ENCODE assay signal across 12 mouse cellular contexts in the genomic region with DNA sequence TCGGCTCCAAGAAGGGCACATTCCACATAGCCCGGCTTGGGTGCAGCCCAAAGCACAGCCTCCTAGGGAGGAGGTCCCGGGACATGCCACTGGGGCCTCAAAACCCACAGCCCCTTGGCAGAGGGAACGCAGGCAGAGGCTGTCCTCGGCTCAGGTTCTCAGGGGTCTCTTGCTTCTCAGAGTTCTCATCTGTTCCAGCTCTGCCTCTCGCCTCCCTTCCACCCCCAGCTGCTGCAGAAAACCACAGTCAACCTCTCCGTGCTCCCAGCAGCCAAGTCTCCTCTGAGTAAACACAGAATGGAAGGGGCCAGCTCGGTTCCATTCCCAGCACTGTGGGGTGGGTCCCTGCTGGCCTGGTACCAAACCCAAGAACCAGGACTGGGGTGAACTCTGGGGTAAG. TPM values are rescaled to one million over a fixed set of nuclear protein-coding genes. Genes with fewer than 3 reads are reported as not detected.
DNase-seq lines count a peak whose midpoint lies in the region; ATAC-seq and TF ChIP-seq lines count a peak whose summit lies in the region.
"Had no signal": no experiment of that assay in that cellular context is flagged by ENCODE, and none has a peak within 500 bp of the region (broad histone marks: within the 10 kb centered on the region; RNA-seq: fewer than 3 reads in every experiment).

No protein-coding gene starts in this region.

- no peak for DNase-seq in forebrain, postnatal 0 days
- DNase-seq in kidney, postnatal 4 days, result peak; percentile 42 to 54
- no peak for DNase-seq in kidney, adult 11 months
- DNase-seq in gastrocnemius, postnatal 14 days, result peak; percentile 27
- no peak for DNase-seq in B cell, adult 2 months
- DNase-seq in adrenal gland, postnatal 10 days, result no peak
- DNase-seq: adrenal gland, postnatal 25 days; kidney, adult 2 months; liver, embryonic 13.5 days had no signal

- H3ac ChIP-seq in myocyte (ENCODE audit: control insufficient read depth, insufficient read length), result no peak overlapping the region

- intact Hi-C loops in gastrocnemius, postnatal 14 days (cut with DNase I; ENCODE audit: low total_unique reads), result no loop called here

- no peaks in the 10 kb centered on the region for H3K36me3 ChIP-seq in forebrain, embryonic 15.5 days
- H3K36me3 ChIP-seq in forebrain, postnatal 0 days (ENCODE audit: insufficient read depth), result no peaks in the 10 kb centered on the region
- no peaks in the 10 kb centered on the region for H3K36me3 ChIP-seq in myocyte (ENCODE audit: control insufficient read depth, insufficient read depth)
- H3K36me3 ChIP-seq: liver, embryonic 13.5 days had no signal

- H3K79me2 ChIP-seq in myocyte (ENCODE audit: control insufficient read depth, insufficient read depth), result no peaks in the 10 kb centered on the region

- no peak overlapping the region for H3K4me3 ChIP-seq in forebrain, embryonic 15.5 days
- no peak overlapping the region for H3K4me3 ChIP-seq in forebrain, postnatal 0 days (ENCODE audit: low read depth, low read length)
- H3K4me3 ChIP-seq in myocyte, result no peak overlapping the region
- H3K4me3 ChIP-seq: liver, embryonic 13.5 days had no signal

- no peak for ATAC-seq in forebrain, embryonic 15.5 days (replicated peaks)
- no peak for ATAC-seq in forebrain, postnatal 0 days

- WGBS in forebrain, embryonic 15.5 days, result 58% methylated on average over 8 of the region's 8 CpGs
- 48% methylated on average over 8 of the region's 8 CpGs for WGBS in forebrain, postnatal 0 days

- TF ChIP-seq CTCF in forebrain, postnatal 0 days (IDR thresholded peaks at IDR 0.05; ENCODE audit: low read depth), result no peak

- H3K27ac ChIP-seq in forebrain, embryonic 15.5 days (replicated peaks), result peak overlapping the region; percentile 61; the same call in 1 of the 2 replicates
- no peak overlapping the region for H3K27ac ChIP-seq in forebrain, postnatal 0 days (ENCODE audit: low read depth, low read length)
- H3K27ac ChIP-seq: liver, embryonic 13.5 days had no signal

- no peak overlapping the region for H3K9ac ChIP-seq in forebrain, embryonic 15.5 days (replicated peaks)
- no peak overlapping the region for H3K9ac ChIP-seq in forebrain, postnatal 0 days
- H3K9ac ChIP-seq: liver, embryonic 13.5 days had no signal

- no peak for TF ChIP-seq POLR2A in myocyte (IDR thresholded peaks at IDR 0.05; ENCODE audit: insufficient read length, low read depth)

- no peaks in the 10 kb centered on the region for H3K27me3 ChIP-seq in forebrain, embryonic 15.5 days
- H3K27me3 ChIP-seq in forebrain, postnatal 0 days (ENCODE audit: insufficient read depth, low read length), result no peaks in the 10 kb centered on the region
- H3K27me3 ChIP-seq in myocyte (ENCODE audit: control insufficient read depth, insufficient read depth, insufficient read length), result no peaks in the 10 kb centered on the region

- no peaks in the 10 kb centered on the region for H3K9me3 ChIP-seq in forebrain, embryonic 15.5 days
- H3K9me3 ChIP-seq in forebrain, postnatal 0 days (ENCODE audit: low read length), result no peaks in the 10 kb centered on the region
- H3K9me3 ChIP-seq: liver, embryonic 13.5 days had no signal

- H3K4me1 ChIP-seq in forebrain, embryonic 15.5 days, result peaks cover 10% of the 10 kb centered on the region
- H3K4me1 ChIP-seq in forebrain, postnatal 0 days (ENCODE audit: insufficient read depth), result no peaks in the 10 kb centered on the region
- H3K4me1 ChIP-seq: liver, embryonic 13.5 days had no signal

- no peak overlapping the region for H3K4me2 ChIP-seq in forebrain, embryonic 15.5 days (replicated peaks)
- no peak overlapping the region for H3K4me2 ChIP-seq in forebrain, postnatal 0 days (ENCODE audit: low read depth)
- H3K4me2 ChIP-seq in myocyte (ENCODE audit: low read depth), result peak overlapping the region; percentile 52
- H3K4me2 ChIP-seq: liver, embryonic 13.5 days; midbrain, embryonic 11.5 days had no signal

TF ChIP-seq in myocyte, 11 proteins besides CTCF, POLR2A, EP300 and RAD21:
- TF ChIP-seq MYOD1 (IDR thresholded peaks at IDR 0.05; ENCODE audit: control insufficient read depth in 1 of 3, insufficient read length in 2 of 3, low read depth in 2 of 3), result no peak
- TF ChIP-seq USF1 (IDR thresholded peaks at IDR 0.05; ENCODE audit: low read depth), result no peak
- TF ChIP-seq MAX (IDR thresholded peaks at IDR 0.05; ENCODE audit: low read depth), result no peak
- no peak for TF ChIP-seq POLR2AphosphoS2 (IDR thresholded peaks at IDR 0.05; ENCODE audit: insufficient read length, low read depth)
- TF ChIP-seq MYOG (IDR thresholded peaks at IDR 0.05; ENCODE audit: control insufficient read depth in 1 of 3, insufficient read depth in 1 of 3, insufficient read length in 2 of 3, low read depth in 2 of 3), result peak in 1 of 3 experiments; percentile 40

RNA-seq across cellular contexts. Expression of a gene that starts 25.3 kb away (rescaled TPM):
- 23.7 and 23.9 TPM in 2 replicates for polyA plus RNA-seq in forebrain, embryonic 15.5 days (2015; fragmentation: Nextera tagmentation; extraction: Ambion mirVana)
- 27.9 and 31.0 TPM in 2 replicates for total RNA-seq in forebrain, postnatal 0 days (2014; rRNA removed)
- polyA plus RNA-seq in forebrain, postnatal 0 days (2015; fragmentation: Nextera tagmentation; extraction: Ambion mirVana), result 9.1 and 12.5 TPM in 2 replicates
- 10 to 100 TPM; 22.0 to 24.1 TPM for total RNA-seq in gastrocnemius, postnatal 14 days (2021)
- polyA plus RNA-seq in myocyte (2012; fragmentation: generic; extraction: Trizol), result 7.4 TPM
- 10 to 100 TPM; 39.0 to 43.6 TPM for total RNA-seq in adrenal gland, postnatal 10 days (2021)

Comparison
In these comparisons a context has a peak if more than half of its experiments do, and no peak if none do; other contexts are left out.
1. DNase-seq: peak in kidney, postnatal 4 days (2 of 2) and gastrocnemius, postnatal 14 days (single experiment); none in forebrain, postnatal 0 days (single experiment), kidney, adult 11 months (single experiment), B cell, adult 2 months (0 of 2) and adrenal gland, postnatal 10 days (single experiment).